Mouse (Mus musculus) bone marrow, adult 2 months (tissue): ENCODE results near the gene March4.

Experiments
- CTCF ChIP-seq: fragments of 200-500 bp; IDR thresholded peaks from 2 replicates; pipeline ENCODE4 v1.5.1; 2011; ENCODE audit warnings: low read length, control low read depth; ENCODE audit not compliant: control insufficient read depth, insufficient read depth
- POLR2A ChIP-seq: fragments of 200-500 bp; IDR thresholded peaks from 2 replicates; pipeline ENCODE4 v1.6.1; 2011; ENCODE audit warnings: low read depth, mild to moderate bottlenecking, control low read depth, low read length, borderline replicate concordance; ENCODE audit not compliant: control insufficient read depth

- TF ChIP-seq CTCF (no peak), POLR2A (no peak)
Observed at GRCm38 (mm10) chr1:72434510-72434909, 102.2 kb downstream of the March4 start.
